Mouse (Mus musculus) liver, adult 2 months (tissue): ENCODE measurements at regions not wholly inside any gene's neighbourhood (a gene's known extent, or its start where the extent isn't known, plus 50 kb on each side); places are given as distances from the start of the nearest gene placed in this dataset.

Source experiments
- CTCF ChIP-seq: fragments of 200-500 bp; IDR thresholded peaks from 2 replicates; pipeline ENCODE4 v1.5.1; 2011; ENCODE audit warnings: low read depth, low read length, control low read depth
- POLR2A ChIP-seq: fragments of 200-500 bp; IDR thresholded peaks from 2 replicates; pipeline ENCODE4 v1.6.1; 2011; ENCODE audit warnings: low read length, control low read depth; ENCODE audit not compliant: insufficient read depth; ENCODE audit errors: extremely low read depth

GRCm38 (mm10) chr7:63829362-63829920, 87.2 kb upstream of the E030018B13Rik start:
- TF ChIP-seq POLR2A: no peak
- TF ChIP-seq CTCF: no peak
